Mouse (Mus musculus): ENCODE measurements around the gene Btbd35f14. TPM values are rescaled to one million over a fixed set of nuclear protein-coding genes. Genes with fewer than 3 reads are reported as not detected.

The Btbd35f14 gene
- polyA plus RNA-seq (2021; fragmentation: Nextera tagmentation): not detected in 2 replicates
- long read RNA-seq, experiment 1: 0 reads
- long read RNA-seq, experiment 2: 0 reads

GRCm38 (mm10) chrX:33702249-33702648 lies at the start of gene Btbd35f14:
Gene Btbd35f14, minus strand, starts transcription at chrX:33702349.

GRCm38 (mm10) chrX:33656872-33657271 lies 45.3 kb downstream of the Btbd35f14 start, which contains the start of gene Btbd35f13:
Gene Btbd35f13, plus strand, starts transcription at chrX:33657172.

Other genes with a start within 250 kb of the Btbd35f14 start
- gene Btbd35f15, start 125.0 kb downstream of the Btbd35f14 start, polyA plus RNA-seq (2021; fragmentation: Nextera tagmentation): not detected in 2 replicates
- not detected in 2 replicates for gene Btbd35f13, start 45.2 kb downstream of the Btbd35f14 start, polyA plus RNA-seq (2021; fragmentation: Nextera tagmentation)

Data from left cerebral cortex, adult 6 months (tissue).